Mouse (Mus musculus) liver, embryonic 16.5 days (tissue): ENCODE results near the gene Tmem72. TPM values are rescaled to one million over a fixed set of nuclear protein-coding genes. Genes with fewer than 3 reads are reported as not detected.

Experiments
- ATAC-seq: fragments of 200-750 bp; cut with Nextera tagmentation; 2 replicates; pipeline ENCODE4 v1.8.0; 2017; ENCODE audit warnings: low read depth, mild to moderate bottlenecking, moderate number of reproducible peaks, moderate library complexity
- H3K27ac ChIP-seq: fragments of 300-500 bp; sonication (generic); 2 replicates; pipeline ENCODE4 v1.5.1; 2014; ENCODE audit warnings: mild to moderate bottlenecking, low read length
- H3K27me3 ChIP-seq: fragments of 300-500 bp; sonication (generic); 2 replicates; pipeline ENCODE4 v1.6.1; 2014; ENCODE audit warnings: low read depth, low read length, mixed read lengths; ENCODE audit not compliant: control insufficient read depth, insufficient read depth
- H3K36me3 ChIP-seq: fragments of 300-500 bp; sonication (generic); 2 replicates; pipeline ENCODE4 v1.6.1; 2014; ENCODE audit warnings: mild to moderate bottlenecking; ENCODE audit not compliant: control insufficient read depth, insufficient read depth
- H3K4me1 ChIP-seq: fragments of 300-500 bp; sonication (generic); 2 replicates; pipeline ENCODE4 v1.6.1; 2014; ENCODE audit warnings: low read depth, low read length, mixed read lengths; ENCODE audit not compliant: control insufficient read depth
- H3K4me2 ChIP-seq: fragments of 300-500 bp; sonication (generic); 2 replicates; pipeline ENCODE4 v1.6.1; 2014; ENCODE audit warnings: low read depth, low read length, mixed read lengths
- H3K4me3 ChIP-seq: fragments of 300-500 bp; sonication (generic); 2 replicates; pipeline ENCODE4 v1.5.1; 2014; ENCODE audit warnings: low read depth, mild to moderate bottlenecking, low read length
- H3K9ac ChIP-seq: fragments of 300-500 bp; sonication (generic); 2 replicates; pipeline ENCODE4 v1.6.1; 2014; ENCODE audit warnings: low read depth, low read length
- H3K9me3 ChIP-seq: fragments of 300-500 bp; sonication (generic); replicated peaks from 2 replicates; pipeline ENCODE4 v1.6.1; 2016; ENCODE audit warnings: low read length; ENCODE audit not compliant: control insufficient read depth
- WGBS: fragments of 180-500 bp; shearing (Covaris S2); extraction: QIAGEN DNeasy Blood & Tissue Kit; methylation state at CpG from one replicate; pipeline ENCODE4 v1.1.7; 2014; ENCODE audit not compliant: insufficient replicate concordance; 5-methylcytosine and 5-hydroxymethylcytosine counted together
- microRNA-seq: library from miRNA; unstranded; fragments of <30 nt; microRNA quantifications from one replicate; pipeline ENCODE4, GENCODE M21; 2016
- polyA plus RNA-seq: library from polyadenylated mRNA; unstranded; fragments of >200 nt; fragmentation: Nextera tagmentation; extraction: Ambion mirVana; gene quantifications from 2 replicates; pipeline ENCODE4 v1.2.1, GENCODE M21; 2015

The Tmem72 gene
- polyA plus RNA-seq, 1 experiment from 2014 or later: 0.15 TPM

- WGBS: 31% methylated on average over 10 of the region's 10 CpGs
- peak; percentile 91 for ATAC-seq
- H3K4me2 ChIP-seq: no peak overlapping the region
Measured at GRCm38 (mm10) chr6:116635251-116636180, 81.2 kb downstream of the Tmem72 start.

GRCm38 (mm10) chr6:116633741-116634695 lies 82.7 kb downstream of the Tmem72 start:
- Histone ChIP-seq H3K4me2 (no peak overlapping the region), H3K27ac (peak overlapping the region; percentile 4; the same call in 1 of the 2 replicates), H3K4me1 (peaks cover 9% of the 10 kb centered on the region), H3K4me3 (no peak overlapping the region), H3K9ac (no peak overlapping the region), H3K27me3 (no peaks in the 10 kb centered on the region), H3K36me3 (no peaks in the 10 kb centered on the region), H3K9me3 (no peaks in the 10 kb centered on the region)
- whole genome bisulfite sequencing: 71% methylated on average over 17 of the region's 17 CpGs
- no peak for ATAC-seq

More at GRCm38 (mm10) chr6:116635251-116636180, 81.2 kb downstream of the Tmem72 start:
- Histone ChIP-seq H3K9ac (no peak overlapping the region), H3K27ac (peak overlapping the region; percentile 83), H3K4me3 (no peak overlapping the region), H3K4me1 (peaks cover 9% of the 10 kb centered on the region), H3K27me3 (no peaks in the 10 kb centered on the region), H3K36me3 (no peaks in the 10 kb centered on the region), H3K9me3 (no peaks in the 10 kb centered on the region)

- no peaks in the 10 kb centered on the region for H3K36me3 ChIP-seq
- H3K4me2 ChIP-seq: no peak overlapping the region
- H3K4me1 ChIP-seq: peaks cover 9% of the 10 kb centered on the region
- no peak overlapping the region for H3K27ac ChIP-seq
- 21% methylated on average over 1 of the region's 1 CpGs for WGBS
- no peaks in the 10 kb centered on the region for H3K27me3 ChIP-seq
- H3K9ac ChIP-seq: no peak overlapping the region
- ATAC-seq: no peak
- H3K4me3 ChIP-seq: no peak overlapping the region
- no peaks in the 10 kb centered on the region for H3K9me3 ChIP-seq
Measured at GRCm38 (mm10) chr6:116632129-116632528, 84.6 kb downstream of the Tmem72 start.

- Histone ChIP-seq H3K4me1 (peaks cover 7% of the 10 kb centered on the region), H3K27ac (no peak overlapping the region), H3K9me3 (no peaks in the 10 kb centered on the region), H3K27me3 (no peaks in the 10 kb centered on the region), H3K4me3 (no peak overlapping the region), H3K9ac (no peak overlapping the region), H3K36me3 (no peaks in the 10 kb centered on the region), H3K4me2 (no peak overlapping the region)
- no peak for ATAC-seq
- WGBS: 46% methylated on average over 10 of the region's 10 CpGs
Measured at GRCm38 (mm10) chr6:116629766-116630165, 86.9 kb downstream of the Tmem72 start.

Small RNA genes within 50 kb of the gene (microRNA-seq; reads per million reads assigned to microRNA genes)
- gene Mir7043: 2.0 reads per million

Other genes starting within 250 kb of the Tmem72 start
- not detected in 2 replicates for gene Olfr211, start 227.8 kb downstream of the Tmem72 start, polyA plus RNA-seq
- not detected in 2 replicates for gene Olfr212, start 210.4 kb downstream of the Tmem72 start, polyA plus RNA-seq
- gene Olfr213, start 178.5 kb downstream of the Tmem72 start, polyA plus RNA-seq: not detected in 2 replicates
- gene Gm5580, start 165.8 kb downstream of the Tmem72 start, polyA plus RNA-seq: 0.19 and 0.20 TPM in 2 replicates
- not detected in 2 replicates for gene Olfr214, start 162.7 kb downstream of the Tmem72 start, polyA plus RNA-seq
- gene Olfr215, start 132.7 kb downstream of the Tmem72 start, polyA plus RNA-seq: not detected in 2 replicates
- 21.9 and 23.2 TPM in 2 replicates for gene Zfp422, start 87.9 kb downstream of the Tmem72 start, polyA plus RNA-seq
- gene Depp1, start 66.3 kb downstream of the Tmem72 start, polyA plus RNA-seq: 22.1 and 37.9 TPM in 2 replicates
- gene Rassf4, start 43.0 kb downstream of the Tmem72 start, polyA plus RNA-seq: 6.7 and 7.9 TPM in 2 replicates